Mouse (Mus musculus): ENCODE measurements around the gene Izumo1r. TPM values are rescaled to one million over a fixed set of nuclear protein-coding genes. Genes with fewer than 3 reads are reported as not detected.
A peak's percentile ranks its signal among the peaks of the same experiment; 100 is the strongest.

The Izumo1r gene
- total and polyA plus RNA-seq, 2 experiments from 2014 or later, result not detected

DNA sequence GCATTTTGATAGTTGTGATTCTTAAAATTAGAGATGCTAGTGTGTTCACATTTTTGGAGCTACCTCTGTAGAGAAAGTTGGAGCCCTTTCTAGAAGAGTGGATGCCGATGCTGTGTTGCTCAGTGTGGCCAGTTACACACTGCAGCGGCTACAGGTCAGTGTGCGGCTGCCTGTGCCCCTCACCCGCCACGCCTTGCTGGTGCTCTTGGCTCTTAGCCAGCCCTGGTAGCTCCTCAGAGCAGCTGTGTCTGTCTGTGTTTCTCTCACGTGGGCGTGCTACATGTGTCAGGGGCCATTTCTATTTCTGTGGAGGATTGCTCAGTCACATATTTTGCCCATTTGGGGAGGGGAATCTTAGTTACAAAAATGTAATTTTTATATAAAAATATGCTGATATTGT, 64.2 kb downstream of the Izumo1r start:
- Histone ChIP-seq H3K9me3 (replicated peaks; ENCODE audit: control insufficient read depth, low read length) (no peaks in the 10 kb centered on the region), H3K36me3 (replicated peaks; ENCODE audit: control insufficient read depth, insufficient read depth, low read length) (peaks cover 16% of the 10 kb centered on the region; the same call in 1 of the 2 replicates), H3K27me3 (ENCODE audit: control insufficient read depth, insufficient read depth, low read length) (no peaks in the 10 kb centered on the region), H3K4me2 (ENCODE audit: low read depth, low read length) (peak overlapping the region; percentile 28), H3K4me3 (ENCODE audit: low read depth, low read length) (no peak overlapping the region), H3K4me1 (ENCODE audit: control insufficient read depth, insufficient read depth) (no peaks in the 10 kb centered on the region), H3K27ac (ENCODE audit: low read depth) (no peak overlapping the region), H3K9ac (replicated peaks; ENCODE audit: low read depth, low read length) (no peak overlapping the region)
- DNase-seq (ENCODE audit: low spot score), result peak; percentile 45
- 29% methylated on average over 7 of the region's 7 CpGs for WGBS
- TF ChIP-seq CTCF (IDR thresholded peaks at IDR 0.05; ENCODE audit: low read depth) (no peak), EP300 (IDR thresholded peaks at IDR 0.05; ENCODE audit: low read depth) (no peak)
- ATAC-seq (ENCODE audit: insufficient read depth, low read depth), result peak; percentile 71

Other genes starting within 250 kb of the Izumo1r start
- not detected in 2 replicates for gene Piwil4, start 163.2 kb downstream of the Izumo1r start, total RNA-seq (2014; rRNA removed; ENCODE audit: low replicate concordance)
- gene Piwil4, start 163.2 kb downstream of the Izumo1r start, polyA plus RNA-seq (2015; fragmentation: Nextera tagmentation; extraction: Ambion mirVana), result 0.07 and 0.12 TPM in 2 replicates
- gene Fut4, start 151.6 kb downstream of the Izumo1r start, total RNA-seq (2014; rRNA removed; ENCODE audit: low replicate concordance), result 1.6 TPM in 1 of 2 replicates, not detected in the other
- 0.27 and 0.40 TPM in 2 replicates for gene Fut4, start 151.6 kb downstream of the Izumo1r start, polyA plus RNA-seq (2015; fragmentation: Nextera tagmentation; extraction: Ambion mirVana)
- gene 1700012B09Rik, start 132.9 kb downstream of the Izumo1r start, total RNA-seq (2014; rRNA removed; ENCODE audit: low replicate concordance), result not detected in 2 replicates
- not detected in 2 replicates for gene 1700012B09Rik, start 132.9 kb downstream of the Izumo1r start, polyA plus RNA-seq (2015; fragmentation: Nextera tagmentation; extraction: Ambion mirVana)
- gene Mre11a, start 119.3 kb downstream of the Izumo1r start, total RNA-seq (2014; rRNA removed; ENCODE audit: low replicate concordance), result 8.2 and 9.9 TPM in 2 replicates
- 6.0 and 6.4 TPM in 2 replicates for gene Mre11a, start 119.3 kb downstream of the Izumo1r start, polyA plus RNA-seq (2015; fragmentation: Nextera tagmentation; extraction: Ambion mirVana)
- 7.8 and 25.8 TPM in 2 replicates for gene Ankrd49, start 119.1 kb downstream of the Izumo1r start, total RNA-seq (2014; rRNA removed; ENCODE audit: low replicate concordance)
- gene Ankrd49, start 119.1 kb downstream of the Izumo1r start, polyA plus RNA-seq (2015; fragmentation: Nextera tagmentation; extraction: Ambion mirVana), result 15.5 and 18.0 TPM in 2 replicates
- gene Gpr83, start 43.7 kb downstream of the Izumo1r start, total RNA-seq (2014; rRNA removed; ENCODE audit: low replicate concordance), result 0.15 TPM in 1 of 2 replicates, not detected in the other
- 0.04 TPM in 1 of 2 replicates, not detected in the other for gene Gpr83, start 43.7 kb downstream of the Izumo1r start, polyA plus RNA-seq (2015; fragmentation: Nextera tagmentation; extraction: Ambion mirVana)
- gene Panx1, start 141.5 kb upstream of the Izumo1r start, total RNA-seq (2014; rRNA removed; ENCODE audit: low replicate concordance), result 2.4 and 7.4 TPM in 2 replicates
- 10.2 and 11.2 TPM in 2 replicates for gene Panx1, start 141.5 kb upstream of the Izumo1r start, polyA plus RNA-seq (2015; fragmentation: Nextera tagmentation; extraction: Ambion mirVana)
- not detected in 2 replicates for gene Hephl1, start 208.2 kb upstream of the Izumo1r start, total RNA-seq (2014; rRNA removed; ENCODE audit: low replicate concordance)
- gene Hephl1, start 208.2 kb upstream of the Izumo1r start, polyA plus RNA-seq (2015; fragmentation: Nextera tagmentation; extraction: Ambion mirVana), result 0.03 TPM in 1 of 2 replicates, not detected in the other